Mouse (Mus musculus): Measurements from ENCODE around the gene B3galt4.
A peak's percentile ranks its signal among the peaks of the same experiment; 100 is the strongest.
"Not testable (repeated sequence)": the region's sequence is repeated elsewhere in the genome, so short reads cannot be mapped to it uniquely, and the experiment has no call there.

Gene B3galt4

GRCm38 (mm10) chr17:33968489-33968888 lies 17.2 kb upstream of the B3galt4 start:
- DNase-seq (ENCODE audit: low spot score in 2 of 2), result peak; percentile 55 to 72

- no peak for DNase-seq (ENCODE audit: low spot score in 2 of 2)
Observed at GRCm38 (mm10) chr17:33965846-33966550, 14.7 kb upstream of the B3galt4 start.

GRCm38 (mm10) chr17:33965082-33965845 lies 14.0 kb upstream of the B3galt4 start:
- no peak for DNase-seq (ENCODE audit: low spot score in 2 of 2)

GRCm38 (mm10) chr17:33962876-33963275 lies 11.6 kb upstream of the B3galt4 start:
- DNase-seq (ENCODE audit: low spot score in 2 of 2), result no peak

GRCm38 (mm10) chr17:33959948-33960347 lies 8.7 kb upstream of the B3galt4 start:
- no peak for DNase-seq (ENCODE audit: low spot score in 2 of 2)

GRCm38 (mm10) chr17:33959135-33959534 lies 7.8 kb upstream of the B3galt4 start:
- no peak for DNase-seq (ENCODE audit: low spot score in 2 of 2)

- DNase-seq (ENCODE audit: low spot score in 2 of 2), result no peak
Observed at GRCm38 (mm10) chr17:33958451-33958850, 7.2 kb upstream of the B3galt4 start.

GRCm38 (mm10) chr17:33957493-33957892 lies 6.2 kb upstream of the B3galt4 start:
- DNase-seq (ENCODE audit: low spot score in 2 of 2), result no peak

- no peak for DNase-seq (ENCODE audit: low spot score in 2 of 2)
Observed at GRCm38 (mm10) chr17:33956336-33956735, 5.0 kb upstream of the B3galt4 start.

- DNase-seq (ENCODE audit: low spot score in 2 of 2), result peak; percentile 90 to 93
Observed at GRCm38 (mm10) chr17:33955555-33956214, 4.4 kb upstream of the B3galt4 start, which contains the start of the genes Vps52 and Rps18. Gene Vps52, plus strand, starts transcription at chr17:33955812. Gene Rps18, minus strand, starts transcription at chr17:33956001.

GRCm38 (mm10) chr17:33954646-33955554 lies 3.6 kb upstream of the B3galt4 start:
- no peak for DNase-seq (ENCODE audit: low spot score in 2 of 2)

GRCm38 (mm10) chr17:33953961-33954565 lies 2.8 kb upstream of the B3galt4 start:
- no peak for DNase-seq (ENCODE audit: low spot score in 2 of 2)

- no peak for DNase-seq (ENCODE audit: low spot score in 2 of 2)
Observed at GRCm38 (mm10) chr17:33953310-33953709, 2.0 kb upstream of the B3galt4 start.

- DNase-seq (ENCODE audit: low spot score in 2 of 2), result no peak
Observed at GRCm38 (mm10) chr17:33952879-33953278, 1.6 kb upstream of the B3galt4 start.

GRCm38 (mm10) chr17:33952015-33952414 lies 727 bp upstream of the B3galt4 start:
- DNase-seq (ENCODE audit: low spot score in 2 of 2), result not testable (repeated sequence)

- no peak for DNase-seq (ENCODE audit: low spot score in 2 of 2)
Observed at GRCm38 (mm10) chr17:33950131-33950625, 1.1 kb downstream of the B3galt4 start.

- DNase-seq (ENCODE audit: low spot score in 2 of 2), result no peak
Observed at GRCm38 (mm10) chr17:33948905-33949537, 2.3 kb downstream of the B3galt4 start.

GRCm38 (mm10) chr17:33948090-33948904 lies 3.0 kb downstream of the B3galt4 start:
- DNase-seq (ENCODE audit: low spot score in 2 of 2), result no peak

- no peak for DNase-seq (ENCODE audit: low spot score in 2 of 2)
Observed at GRCm38 (mm10) chr17:33947430-33948089, 3.7 kb downstream of the B3galt4 start.

All from urinary bladder, adult 18-20 months (tissue).